Mouse (Mus musculus) kidney, embryonic 14.5 days (tissue): ENCODE results near the gene Mok. TPM values are rescaled to one million over a fixed set of nuclear protein-coding genes. Genes with fewer than 3 reads are reported as not detected.

Experiments used
- ATAC-seq: fragments of 200-750 bp; cut with Nextera tagmentation; 2 replicates; pipeline ENCODE4 v1.8.0; 2017; ENCODE audit warnings: moderate number of reproducible peaks, mild to moderate bottlenecking, moderate TSS enrichment, moderate library complexity; ENCODE audit not compliant: low FRiP score, low TSS enrichment
- H3K27ac ChIP-seq: fragments of 300-500 bp; sonication (generic); 2 replicates; pipeline ENCODE4 v1.5.1; 2014; ENCODE audit warnings: low read depth, mild to moderate bottlenecking, low read length, moderate library complexity, mixed read lengths
- H3K27me3 ChIP-seq: fragments of 300-500 bp; sonication (generic); 2 replicates; pipeline ENCODE4 v1.6.1; 2014; ENCODE audit warnings: mild to moderate bottlenecking, low read length; ENCODE audit not compliant: control insufficient read depth, insufficient read depth
- H3K36me3 ChIP-seq: fragments of 300-500 bp; sonication (generic); 2 replicates; pipeline ENCODE4 v1.6.1; 2014; ENCODE audit warnings: low read length, mixed read lengths; ENCODE audit not compliant: control insufficient read depth, insufficient read depth
- H3K4me1 ChIP-seq: fragments of 300-500 bp; sonication (generic); 2 replicates; pipeline ENCODE4 v1.6.1; 2014; ENCODE audit warnings: low read length, mixed read lengths; ENCODE audit not compliant: control insufficient read depth, insufficient read depth
- H3K4me2 ChIP-seq: fragments of 300-500 bp; sonication (generic); replicated peaks from 2 replicates; pipeline ENCODE4 v1.6.1; 2014; ENCODE audit warnings: low read depth, mild to moderate bottlenecking, low read length
- H3K4me3 ChIP-seq: fragments of 300-500 bp; sonication (generic); 2 replicates; pipeline ENCODE4 v1.5.1; 2014; ENCODE audit warnings: mild to moderate bottlenecking, low read length
- H3K9ac ChIP-seq: fragments of 300-500 bp; sonication (generic); 2 replicates; pipeline ENCODE4 v1.6.1; 2014; ENCODE audit warnings: low read depth, mild to moderate bottlenecking, low read length, moderate library complexity
- H3K9me3 ChIP-seq: fragments of 300-500 bp; sonication (generic); 2 replicates; pipeline ENCODE4 v1.6.1; 2016; ENCODE audit warnings: low read length; ENCODE audit not compliant: control insufficient read depth
- WGBS: fragments of 180-500 bp; shearing (Covaris S2); extraction: QIAGEN DNeasy Blood & Tissue Kit; methylation state at CpG from one replicate; pipeline ENCODE4 v1.1.7; 2014; 5-methylcytosine and 5-hydroxymethylcytosine counted together
- polyA plus RNA-seq: library from polyadenylated mRNA; unstranded; fragments of >200 nt; fragmentation: Nextera tagmentation; extraction: Ambion mirVana; gene quantifications from 2 replicates; pipeline ENCODE4 v1.2.1, GENCODE M21; 2014

The Mok gene
- 6.8 and 9.0 TPM in 2 replicates for polyA plus RNA-seq

DNA sequence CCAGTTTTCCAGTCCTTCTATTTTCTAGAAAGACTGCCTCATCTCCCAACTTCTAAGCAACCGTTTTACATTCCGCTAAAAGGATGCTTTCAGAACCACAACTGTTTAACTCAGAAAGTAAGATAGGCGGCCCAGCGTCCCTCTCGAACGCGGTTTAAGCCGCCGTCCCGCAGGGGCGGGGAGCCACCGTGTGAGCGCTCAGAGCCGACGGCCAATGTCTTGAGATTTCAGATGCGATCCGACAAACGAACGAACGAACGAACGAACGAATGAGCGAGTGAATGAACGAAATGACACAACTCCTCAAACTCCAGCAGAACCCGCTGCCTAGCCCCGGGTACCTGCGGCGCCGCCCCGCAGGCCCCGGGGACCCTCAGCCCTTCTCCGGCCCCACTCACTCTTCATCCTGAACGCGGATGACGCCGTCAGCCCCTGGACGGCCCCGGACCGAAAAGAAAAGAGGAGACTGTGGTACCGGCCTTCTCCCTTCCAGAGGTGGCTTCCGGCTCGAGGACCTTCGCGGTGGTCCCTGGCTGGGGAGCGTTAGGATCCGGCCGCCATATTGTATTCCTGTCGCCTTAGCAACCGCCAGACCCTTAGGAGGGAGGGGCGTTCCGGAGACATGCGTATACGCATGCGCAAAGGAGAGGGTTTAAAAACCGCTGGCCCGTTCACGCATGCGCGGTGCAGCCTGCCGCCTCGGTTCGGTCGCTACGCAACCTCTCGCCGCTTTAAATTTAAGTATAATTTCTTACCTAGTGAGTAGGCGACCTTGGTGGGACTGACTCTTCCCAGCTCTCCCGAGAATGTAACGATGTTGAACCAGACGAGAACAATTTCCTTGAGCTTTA, at the start of gene Mok:
Mok (minus strand) TSS at position 592 of the 851 bp plus-strand sequence.
- WGBS = under 1% methylated on average over 71 of the region's 71 CpGs
- Histone ChIP-seq H3K9me3 (no peaks in the 10 kb centered on the region), H3K36me3 (no peaks in the 10 kb centered on the region), H3K9ac (peak within 1 kb of the TSS; percentile 61), H3K27me3 (no peaks in the 10 kb centered on the region), H3K4me2 (peak within 1 kb of the TSS; percentile 56), H3K4me1 (peaks cover 9% of the 10 kb centered on the region; the same call in 1 of the 2 replicates), H3K27ac (no peak within 1 kb of the TSS), H3K4me3 (peak within 1 kb of the TSS; percentile 72)
- ATAC-seq = peak; percentile 69

DNA sequence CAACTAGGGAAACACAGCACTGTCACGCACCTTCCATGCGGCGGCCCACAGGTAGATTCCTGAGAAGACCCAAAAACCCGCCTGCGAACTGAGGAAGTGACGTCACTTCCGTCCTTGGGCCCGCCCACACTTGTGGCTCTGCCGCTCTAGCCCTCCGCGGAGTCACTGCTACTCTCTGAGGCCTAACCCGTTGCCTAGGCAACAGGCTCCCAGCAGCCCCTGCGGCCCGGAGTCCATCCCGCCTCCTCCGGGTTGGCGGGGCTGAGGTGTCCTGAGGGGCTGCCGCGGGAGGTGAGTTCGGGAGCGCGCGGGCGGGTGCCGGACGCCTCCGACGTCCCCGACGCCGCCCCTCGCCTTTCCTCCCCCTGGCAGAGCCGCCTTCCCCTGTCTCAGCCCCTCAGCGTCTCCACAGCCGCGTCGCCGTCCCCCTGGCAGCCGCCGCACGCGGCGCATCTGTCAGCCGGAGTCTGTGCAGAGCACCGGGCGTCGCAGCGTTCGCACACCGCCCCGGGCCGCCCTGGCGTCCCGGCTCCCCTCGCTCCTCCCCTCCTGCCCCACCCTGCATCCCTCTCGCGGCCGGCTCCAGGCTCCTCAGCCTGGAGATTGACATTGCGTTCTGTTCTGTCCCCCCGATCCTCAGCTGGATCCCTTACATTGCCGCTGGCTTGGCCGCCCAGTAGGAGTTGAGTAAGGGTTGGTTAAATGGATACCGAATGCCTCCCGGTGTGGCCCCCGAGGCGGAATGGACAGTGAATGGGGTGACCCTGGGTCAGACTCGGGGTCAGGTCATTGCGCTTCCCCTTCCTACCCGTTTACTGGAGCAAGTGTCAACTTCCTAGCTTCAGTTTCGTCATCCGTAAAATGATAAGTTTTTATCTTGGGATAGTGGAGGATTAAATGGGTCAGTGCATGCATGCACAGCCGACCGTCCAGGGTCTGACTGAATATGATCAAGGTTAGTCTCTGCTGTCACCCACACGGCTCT, 48.6 kb upstream of the Mok start, which contains the start of the genes Cinp and Tecpr2:
Cinp (minus strand) TSS at position 110 of the 985 bp plus-strand sequence.
Tecpr2 (plus strand) TSS at position 229 of the 985 bp plus-strand sequence.
- Histone ChIP-seq H3K27me3 (no peaks in the 10 kb centered on the region), H3K4me3 (peak within 1 kb of the TSS; percentile 80), H3K27ac (peak within 1 kb of the TSS; percentile 42), H3K36me3 (no peaks in the 10 kb centered on the region), H3K9me3 (no peaks in the 10 kb centered on the region), H3K4me2 (peak within 1 kb of the TSS; percentile 90), H3K9ac (peak within 1 kb of the TSS; percentile 69), H3K4me1 (peaks cover 7% of the 10 kb centered on the region)
- peak; percentile 99 for ATAC-seq
- WGBS = 1% methylated on average over 61 of the region's 74 CpGs

DNA sequence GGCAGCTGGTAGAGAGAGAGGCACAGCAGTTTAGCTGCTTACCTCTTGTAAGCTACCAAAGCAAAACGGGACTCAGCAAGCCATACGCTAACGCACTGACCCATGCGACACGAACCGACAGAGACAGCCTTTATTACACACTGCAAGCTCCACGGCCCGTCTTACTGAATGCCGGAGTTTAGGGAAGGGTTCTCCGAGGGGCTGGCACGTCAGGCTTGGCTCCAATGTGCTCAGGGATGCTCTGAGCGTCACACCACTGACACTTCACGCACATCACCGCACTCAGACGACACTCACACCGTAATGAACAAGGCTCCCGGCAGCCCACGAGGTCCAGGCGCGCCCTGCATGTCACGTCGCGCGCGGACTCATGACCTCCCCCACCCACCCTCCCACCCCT, 47.9 kb upstream of the Mok start:
- Histone ChIP-seq H3K9me3 (no peaks in the 10 kb centered on the region), H3K9ac (peak overlapping the region; percentile 69), H3K4me3 (peak overlapping the region; percentile 80), H3K27me3 (no peaks in the 10 kb centered on the region), H3K36me3 (peaks cover 2% of the 10 kb centered on the region; the same call in 1 of the 2 replicates), H3K4me1 (peaks cover 7% of the 10 kb centered on the region), H3K27ac (no peak overlapping the region), H3K4me2 (peak overlapping the region; percentile 90)
- no peak; the same call in 1 of the 2 replicates for ATAC-seq
- WGBS = 0% methylated on average over 25 of the region's 25 CpGs

DNA sequence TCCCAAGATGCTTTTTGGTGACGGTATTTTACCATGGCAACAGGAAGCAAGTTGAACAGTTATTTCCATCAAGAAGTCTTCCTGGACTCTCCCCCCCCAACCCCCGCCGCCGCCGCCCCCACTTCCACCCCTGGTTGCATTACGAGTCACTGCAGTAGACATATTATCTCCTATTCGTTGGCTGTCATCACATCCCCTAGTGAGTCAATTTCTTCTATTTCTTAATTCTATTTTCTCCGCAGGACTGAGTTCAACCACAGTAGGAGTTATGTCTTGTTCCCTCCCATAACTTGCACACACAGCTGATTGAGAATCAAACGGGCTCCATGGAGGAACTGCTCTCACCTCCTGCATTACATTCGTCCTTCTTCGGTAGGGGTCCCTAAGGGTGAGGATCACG, 47.4 kb upstream of the Mok start:
- no peaks in the 10 kb centered on the region for H3K9me3 ChIP-seq
- H3K4me2 ChIP-seq = peak overlapping the region; percentile 90
- peak overlapping the region; percentile 80 for H3K4me3 ChIP-seq
- no peak for ATAC-seq
- H3K36me3 ChIP-seq = peaks cover 4% of the 10 kb centered on the region; the same call in 1 of the 2 replicates
- H3K27me3 ChIP-seq = no peaks in the 10 kb centered on the region
- H3K9ac ChIP-seq = peak overlapping the region; percentile 69
- no peak overlapping the region for H3K27ac ChIP-seq
- 37% methylated on average over 12 of the region's 12 CpGs for WGBS
- H3K4me1 ChIP-seq = peaks cover 7% of the 10 kb centered on the region

DNA sequence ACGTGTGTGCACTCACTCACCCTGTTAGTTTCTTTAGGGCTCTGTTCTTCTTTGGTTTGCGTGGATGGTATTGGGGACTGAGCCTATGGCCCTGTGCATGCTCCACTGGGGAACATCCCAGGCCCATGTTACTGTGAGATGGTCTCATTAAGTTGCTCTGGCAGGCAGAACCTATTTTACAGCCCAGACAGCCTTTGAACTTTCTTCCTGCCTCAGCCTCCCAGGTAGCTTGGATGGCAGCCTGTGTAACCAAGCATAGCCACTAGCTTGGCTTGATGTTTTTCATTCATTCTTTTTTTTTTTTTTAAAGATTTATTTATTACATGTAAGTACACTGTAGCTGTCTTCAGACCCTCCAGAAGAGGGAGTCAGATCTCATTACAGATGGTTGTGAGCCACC, 44.5 kb upstream of the Mok start:
- Histone ChIP-seq H3K4me2 (no peak overlapping the region), H3K27me3 (no peaks in the 10 kb centered on the region), H3K27ac (no peak overlapping the region), H3K36me3 (peaks cover 20% of the 10 kb centered on the region; the same call in 1 of the 2 replicates), H3K9ac (no peak overlapping the region), H3K4me1 (peaks cover 7% of the 10 kb centered on the region), H3K4me3 (no peak overlapping the region), H3K9me3 (no peaks in the 10 kb centered on the region)
- 81% methylated on average over 2 of the region's 2 CpGs for WGBS
- ATAC-seq = no peak

DNA sequence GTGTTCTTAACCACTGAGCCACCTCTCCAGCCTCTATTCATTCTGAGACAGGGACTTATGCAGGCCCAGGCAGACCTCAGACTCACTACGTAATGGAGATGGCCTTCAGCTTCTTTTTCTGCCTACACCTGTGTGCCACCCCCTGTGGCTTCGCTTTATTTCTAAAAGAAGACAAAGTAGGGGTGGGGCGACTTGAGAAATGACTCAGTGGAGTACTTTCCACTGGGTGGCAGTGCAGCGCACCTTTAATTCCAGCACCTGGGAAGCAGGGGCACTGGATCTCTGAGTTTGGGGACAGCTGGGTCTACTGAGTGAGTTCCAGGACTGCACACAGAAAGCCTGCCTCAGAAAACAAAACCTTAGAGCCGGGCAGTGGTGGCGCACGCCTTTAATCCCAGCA, 41.6 kb upstream of the Mok start:
- H3K9ac ChIP-seq = no peak overlapping the region
- H3K27me3 ChIP-seq = no peaks in the 10 kb centered on the region
- H3K27ac ChIP-seq = no peak overlapping the region
- ATAC-seq = no peak
- WGBS = 89% methylated on average over 7 of the region's 7 CpGs
- H3K36me3 ChIP-seq = peaks cover 44% of the 10 kb centered on the region
- no peaks in the 10 kb centered on the region for H3K9me3 ChIP-seq
- no peaks in the 10 kb centered on the region for H3K4me1 ChIP-seq
- H3K4me3 ChIP-seq = no peak overlapping the region
- no peak overlapping the region for H3K4me2 ChIP-seq

DNA sequence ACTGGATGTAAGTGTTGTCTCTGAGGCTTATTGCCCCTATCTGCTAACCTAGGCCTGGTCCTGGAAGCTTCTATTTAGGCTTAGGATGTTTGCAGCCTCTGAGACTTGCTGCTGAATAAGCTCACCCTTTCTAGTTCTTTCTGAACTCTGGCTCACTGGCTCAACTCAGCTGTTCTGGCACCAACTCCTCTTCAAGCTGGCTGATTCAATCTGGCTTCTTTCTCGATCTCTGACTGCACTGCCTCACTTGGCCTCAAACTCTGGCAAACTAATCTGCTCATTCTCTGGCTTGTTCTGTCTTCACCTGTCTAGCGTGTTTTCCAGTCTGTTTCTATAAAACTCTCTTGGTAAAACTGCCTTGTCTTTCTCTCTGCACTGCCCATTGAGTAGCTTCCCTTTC, 34.6 kb upstream of the Mok start:
- Histone ChIP-seq H3K4me3 (no peak overlapping the region), H3K27me3 (no peaks in the 10 kb centered on the region), H3K36me3 (peaks cover 86% of the 10 kb centered on the region), H3K27ac (no peak overlapping the region), H3K9me3 (no peaks in the 10 kb centered on the region), H3K4me2 (no peak overlapping the region), H3K9ac (no peak overlapping the region), H3K4me1 (no peaks in the 10 kb centered on the region)
- ATAC-seq = no peak
- 88% methylated on average over 2 of the region's 2 CpGs for WGBS

DNA sequence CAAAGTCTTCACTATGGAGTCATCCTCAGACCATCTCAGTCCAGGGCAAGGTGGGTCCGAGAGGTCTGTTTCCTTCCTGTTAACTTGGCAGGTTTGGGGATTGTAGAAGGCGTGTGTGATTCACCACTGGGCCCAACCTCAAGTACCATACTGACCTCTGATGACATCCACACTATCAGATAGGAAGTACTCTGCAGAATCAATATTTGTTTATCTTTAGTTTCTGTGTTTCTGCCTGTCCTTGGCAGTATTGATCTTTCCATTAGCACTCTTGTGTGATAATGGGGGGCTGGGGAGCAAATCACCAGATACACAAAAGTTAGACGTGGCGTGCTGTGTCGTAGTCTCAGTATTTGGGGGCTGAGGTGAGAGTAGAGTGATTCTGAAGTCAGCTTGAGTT, 30.5 kb upstream of the Mok start:
- H3K9ac ChIP-seq = no peak overlapping the region
- H3K4me3 ChIP-seq = no peak overlapping the region
- H3K36me3 ChIP-seq = peaks cover 87% of the 10 kb centered on the region
- H3K4me2 ChIP-seq = no peak overlapping the region
- H3K27ac ChIP-seq = no peak overlapping the region
- H3K9me3 ChIP-seq = no peaks in the 10 kb centered on the region
- no peak for ATAC-seq
- H3K27me3 ChIP-seq = no peaks in the 10 kb centered on the region
- H3K4me1 ChIP-seq = no peaks in the 10 kb centered on the region
- 95% methylated on average over 5 of the region's 5 CpGs for WGBS
